In genomic region chr3:52843998-52844397, GRCm38 (mm10) we compare ENCODE assay signal across 8 mouse cellular contexts.
DNase-seq lines count a peak whose midpoint lies in the region; ATAC-seq and TF ChIP-seq lines count a peak whose summit lies in the region.

No protein-coding gene starts in this region.

- H3K4me2 ChIP-seq in lung, embryonic 14.5 days, result no peak overlapping the region

- no peak for ATAC-seq in lung, embryonic 14.5 days (ENCODE audit: insufficient read depth)

- TF ChIP-seq EP300 in MEL (IDR thresholded peaks at IDR 0.05; ENCODE audit: low read depth in 1 of 2, low read length in 2 of 2), result no peak

- H3K27ac ChIP-seq in MEL (ENCODE audit: control insufficient read depth, low read depth, low read length), result no peak overlapping the region
- H3K27ac ChIP-seq in lung, embryonic 14.5 days (ENCODE audit: low read depth), result no peak overlapping the region

- no peaks in the 10 kb centered on the region for H3K36me3 ChIP-seq in C2C12 (ENCODE audit: control insufficient read depth, insufficient read depth)
- H3K36me3 ChIP-seq in MEL (ENCODE audit: control insufficient read depth in 1 of 2, insufficient read depth in 2 of 2, low read length in 2 of 2), result no peaks in the 10 kb centered on the region
- no peaks in the 10 kb centered on the region for H3K36me3 ChIP-seq in lung, embryonic 14.5 days (ENCODE audit: insufficient read depth)

- no peak overlapping the region for H3K4me3 ChIP-seq in C2C12 (ENCODE audit: insufficient read depth, poor library complexity, severe bottlenecking)
- H3K4me3 ChIP-seq in MEL (ENCODE audit: control insufficient read depth in 1 of 2, insufficient read depth in 1 of 2, low read depth in 2 of 2, low read length in 2 of 2), result no peak overlapping the region
- H3K4me3 ChIP-seq in lung, embryonic 14.5 days (ENCODE audit: low read depth, low read length), result no peak overlapping the region

- DNase-seq in MEL (ENCODE audit: low read depth, low spot score), result peak; percentile 47
- peak; percentile 56 for DNase-seq in cerebellum, adult 11 months
- DNase-seq in frontal cortex, postnatal 36 days (ENCODE audit: low spot score in 2 of 2), result peak; percentile 68 to 78
- peak; percentile 47 for DNase-seq in large intestine, adult 2 months (ENCODE audit: low read depth, low spot score)
- peak; percentile 92 for DNase-seq in lung, embryonic 14.5 days
- DNase-seq in right cerebral cortex, postnatal 10 days (ENCODE audit: low spot score in 2 of 2), result peak; percentile 56 to 74
- peak; percentile 88 for DNase-seq in urinary bladder, postnatal 14 days (ENCODE audit: low spot score)

- no peak overlapping the region for H3K9ac ChIP-seq in MEL (ENCODE audit: control insufficient read depth, low read depth, low read length, poor library complexity, severe bottlenecking)
- H3K9ac ChIP-seq in lung, embryonic 14.5 days, result no peak overlapping the region

- no peaks in the 10 kb centered on the region for H3K79me2 ChIP-seq in C2C12 (ENCODE audit: control insufficient read depth, insufficient read depth)
- no peaks in the 10 kb centered on the region for H3K79me2 ChIP-seq in MEL (ENCODE audit: control insufficient read depth, insufficient read depth, low read length, poor library complexity)

- H3K9me3 ChIP-seq in MEL (replicated peaks; ENCODE audit: insufficient read depth, low read length), result no peaks in the 10 kb centered on the region
- no peaks in the 10 kb centered on the region for H3K9me3 ChIP-seq in lung, embryonic 14.5 days (ENCODE audit: low read depth, low read length)

- WGBS in large intestine, adult 2 months, result 28% methylated on average over 7 of the region's 7 CpGs
- WGBS in lung, embryonic 14.5 days, result 27% methylated on average over 7 of the region's 7 CpGs

- no peaks in the 10 kb centered on the region for H3K4me1 ChIP-seq in MEL (ENCODE audit: control insufficient read depth in 1 of 2, insufficient read depth in 2 of 2, low read length in 2 of 2)
- no peaks in the 10 kb centered on the region for H3K4me1 ChIP-seq in lung, embryonic 14.5 days (ENCODE audit: insufficient read depth)

- TF ChIP-seq CTCF in C2C12 (IDR thresholded peaks at IDR 0.05; ENCODE audit: control insufficient read depth, insufficient read depth, insufficient read length) (peak; percentile 81), MEL (IDR thresholded peaks at IDR 0.05 in 2 of 3, conservative IDR thresholded peaks at IDR 0.05 in 1 of 3; ENCODE audit: control insufficient read depth in 1 of 3, insufficient read depth in 1 of 3, low read depth in 2 of 3, low read length in 3 of 3, poor library complexity in 1 of 3, severe bottlenecking in 1 of 3) (peak; percentile 38 to 98 (median 87); a peak in 5 of 6 replicates)
- peak; percentile 97 for TF ChIP-seq CTCF in lung, embryonic 14.5 days (IDR thresholded peaks at IDR 0.05; ENCODE audit: low read depth)

- no peaks in the 10 kb centered on the region for H3K79me3 ChIP-seq in C2C12 (ENCODE audit: low read depth)

- peak; percentile 52 for TF ChIP-seq RAD21 in MEL (IDR thresholded peaks at IDR 0.05; ENCODE audit: low read depth, low read length)

- no peaks in the 10 kb centered on the region for H3K27me3 ChIP-seq in C2C12 (ENCODE audit: control insufficient read depth, insufficient read depth, insufficient read length)
- H3K27me3 ChIP-seq in MEL (ENCODE audit: control insufficient read depth in 1 of 2, insufficient read depth in 2 of 2, low read length in 2 of 2), result no peaks in the 10 kb centered on the region
- H3K27me3 ChIP-seq in lung, embryonic 14.5 days (ENCODE audit: insufficient read depth, low read length), result no peaks in the 10 kb centered on the region

- no peak for TF ChIP-seq POLR2A in MEL (IDR thresholded peaks at IDR 0.05; ENCODE audit: control insufficient read depth in 1 of 2, insufficient read depth in 1 of 2, low read depth in 1 of 2, low read length in 2 of 2, poor library complexity in 1 of 2)

- H3ac ChIP-seq in C2C12 (ENCODE audit: control insufficient read depth, insufficient read length, low read depth), result no peak overlapping the region

TF ChIP-seq in C2C12, 6 proteins besides CTCF, POLR2A, EP300 and RAD21:
- TF ChIP-seq USF1 (IDR thresholded peaks at IDR 0.05; ENCODE audit: low read depth), result no peak
- TF ChIP-seq MAX (IDR thresholded peaks at IDR 0.05), result no peak
- TF ChIP-seq FOSL1 (IDR thresholded peaks at IDR 0.05; ENCODE audit: insufficient read depth, low read length, poor library complexity, severe bottlenecking), result no peak
- TF ChIP-seq MYOG (IDR thresholded peaks at IDR 0.05; ENCODE audit: control insufficient read depth, extremely low read depth, insufficient read length), result no peak
- no peak for TF ChIP-seq MYOD1 (IDR thresholded peaks at IDR 0.05; ENCODE audit: control insufficient read depth, insufficient read length, low read depth)
- TF ChIP-seq CEBPB (IDR thresholded peaks at IDR 0.05; ENCODE audit: low read depth), result no peak
TF ChIP-seq in C2C12: peak in this region for 0.

TF ChIP-seq in MEL, 35 proteins besides CTCF, POLR2A, EP300 and RAD21:
- TF ChIP-seq SMC3 (IDR thresholded peaks at IDR 0.05; ENCODE audit: low read depth, low read length) (peak; percentile 67), USF2 (IDR thresholded peaks at IDR 0.05; ENCODE audit: borderline replicate concordance in 1 of 2, insufficient read depth in 1 of 2, low read depth in 1 of 2, low read length in 2 of 2) (no peak), ZC3H11A (IDR thresholded peaks at IDR 0.05; ENCODE audit: low read depth, low read length) (peak; percentile 33; the same call in 1 of the 2 replicates)
TF ChIP-seq in MEL: peak in this region for 2.
